Mouse (Mus musculus) forebrain, embryonic 10.5 days (tissue): ENCODE data around the gene Tgif1. TPM values are rescaled to one million over a fixed set of nuclear protein-coding genes. Genes with fewer than 3 reads are reported as not detected.

Experiments
- DNase-seq: peaks from one replicate; pipeline ENCODE4 v3.0.0-alpha.2; 2017; ENCODE audit warnings: low spot score; ENCODE audit errors: extremely low spot score
- H3K27ac ChIP-seq: fragments of 300-500 bp; sonication (generic); 2 replicates; pipeline ENCODE4 v1.5.1; 2016; ENCODE audit warnings: mild to moderate bottlenecking
- H3K27me3 ChIP-seq: fragments of 300-500 bp; sonication (generic); 2 replicates; pipeline ENCODE4 v1.6.1; 2016; ENCODE audit warnings: mild to moderate bottlenecking; ENCODE audit not compliant: poor library complexity, severe bottlenecking
- H3K36me3 ChIP-seq: fragments of 300-500 bp; sonication (generic); replicated peaks from 2 replicates; pipeline ENCODE4 v1.6.1; 2016; ENCODE audit warnings: mild to moderate bottlenecking, moderate library complexity
- H3K4me1 ChIP-seq: fragments of 300-500 bp; sonication (generic); 2 replicates; pipeline ENCODE4 v1.6.1; 2016
- H3K4me3 ChIP-seq: fragments of 300-500 bp; sonication (generic); 2 replicates; pipeline ENCODE4 v1.5.1; 2016; ENCODE audit warnings: mild to moderate bottlenecking, moderate library complexity
- H3K9me3 ChIP-seq: fragments of 300-500 bp; sonication (generic); 2 replicates; pipeline ENCODE4 v1.6.1; 2016; ENCODE audit warnings: mild to moderate bottlenecking, moderate library complexity
- WGBS: fragments of 180-500 bp; shearing (Covaris S2); methylation state at CpG from one replicate; pipeline ENCODE4 v1.1.7; 2016; 5-methylcytosine and 5-hydroxymethylcytosine counted together
- microRNA counts: library from miRNA; unstranded; fragments of <30 nt; microRNA quantifications from one replicate; lab custom pipeline; 2017
- microRNA-seq: library from miRNA; unstranded; fragments of <30 nt; microRNA quantifications from one replicate; pipeline ENCODE4, GENCODE M21; 2017
- polyA plus RNA-seq: library from polyadenylated mRNA; unstranded; fragments of >200 nt; fragmentation: Nextera tagmentation; extraction: Ambion mirVana; gene quantifications from 2 replicates; pipeline ENCODE4 v1.2.1, GENCODE M21; 2016

Gene Tgif1
- polyA plus RNA-seq, 1 experiment from 2014 or later: 89.6 TPM

- 91% methylated on average over 2 of the region's 2 CpGs for WGBS
- Histone ChIP-seq H3K4me3 (no peak overlapping the region), H3K9me3 (no peaks in the 10 kb centered on the region), H3K4me1 (peaks cover 14% of the 10 kb centered on the region), H3K27ac (no peak overlapping the region), H3K36me3 (no peaks in the 10 kb centered on the region), H3K27me3 (peaks cover 21% of the 10 kb centered on the region)
- DNase-seq: no peak
These were observed 46.7 kb downstream of the Tgif1 start for GRCm38 (mm10) chr17:70806600-70806999.

GRCm38 (mm10) chr17:70805866-70806265, 47.5 kb downstream of the Tgif1 start:
- H3K27ac ChIP-seq: no peak overlapping the region
- no peaks in the 10 kb centered on the region for H3K36me3 ChIP-seq
- H3K27me3 ChIP-seq: peaks cover 21% of the 10 kb centered on the region
- peaks cover 13% of the 10 kb centered on the region for H3K4me1 ChIP-seq
- WGBS: 91% methylated on average over 9 of the region's 9 CpGs
- H3K9me3 ChIP-seq: no peaks in the 10 kb centered on the region
- no peak for DNase-seq
- H3K4me3 ChIP-seq: no peak overlapping the region

DNA sequence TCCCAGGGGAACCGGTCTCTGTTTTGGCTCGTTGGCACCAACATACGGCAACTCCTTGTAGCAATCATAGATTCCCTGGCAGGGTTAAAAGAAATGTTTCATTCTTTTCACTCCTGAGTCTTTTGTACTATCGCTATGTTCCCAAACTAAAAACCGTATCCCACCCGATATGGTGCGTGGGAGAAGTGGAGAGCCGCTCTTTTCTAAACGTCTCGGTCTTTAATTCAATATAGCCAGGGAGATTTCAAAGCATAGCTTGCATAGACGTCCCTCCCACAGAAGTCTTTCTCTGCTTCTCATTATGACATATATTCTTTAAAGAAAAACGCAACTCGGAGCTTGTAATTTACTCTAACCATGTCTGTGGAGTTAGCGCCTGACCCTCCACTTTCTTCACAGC, 51.3 kb downstream of the Tgif1 start:
- H3K36me3 ChIP-seq: no peaks in the 10 kb centered on the region
- H3K4me1 ChIP-seq: no peaks in the 10 kb centered on the region
- H3K9me3 ChIP-seq: no peaks in the 10 kb centered on the region
- H3K4me3 ChIP-seq: no peak overlapping the region
- 88% methylated on average over 14 of the region's 14 CpGs for WGBS
- H3K27me3 ChIP-seq: no peaks in the 10 kb centered on the region
- no peak overlapping the region for H3K27ac ChIP-seq
- DNase-seq: no peak

DNA sequence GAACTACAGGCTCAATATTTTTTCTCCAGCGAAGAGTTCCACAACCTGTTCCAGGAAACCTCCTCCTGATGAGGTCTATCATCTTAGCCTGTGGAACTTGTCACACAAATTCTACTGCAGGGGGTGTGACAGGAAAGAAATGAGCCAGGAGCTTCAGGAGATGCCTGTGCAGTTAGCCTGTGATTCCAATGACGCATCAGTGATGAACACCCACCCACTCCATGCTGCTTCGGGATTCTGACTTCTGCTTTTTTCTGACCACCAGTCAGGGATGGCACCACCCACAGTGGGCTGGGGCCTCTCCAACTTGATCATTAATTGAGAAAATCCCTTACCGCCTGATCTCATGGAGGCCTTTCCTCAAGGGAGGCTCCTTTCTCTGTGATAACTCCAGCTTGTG, 54.1 kb downstream of the Tgif1 start:
- no peak overlapping the region for H3K4me3 ChIP-seq
- no peaks in the 10 kb centered on the region for H3K9me3 ChIP-seq
- H3K27ac ChIP-seq: no peak overlapping the region
- peaks cover 10% of the 10 kb centered on the region for H3K4me1 ChIP-seq
- no peak for DNase-seq
- H3K36me3 ChIP-seq: no peaks in the 10 kb centered on the region
- 80% methylated on average over 4 of the region's 4 CpGs for WGBS
- 0 out of 2 replicates have a peak, but pooled peaks cover 6% of the 10 kb centered on the region for H3K27me3 ChIP-seq

DNA sequence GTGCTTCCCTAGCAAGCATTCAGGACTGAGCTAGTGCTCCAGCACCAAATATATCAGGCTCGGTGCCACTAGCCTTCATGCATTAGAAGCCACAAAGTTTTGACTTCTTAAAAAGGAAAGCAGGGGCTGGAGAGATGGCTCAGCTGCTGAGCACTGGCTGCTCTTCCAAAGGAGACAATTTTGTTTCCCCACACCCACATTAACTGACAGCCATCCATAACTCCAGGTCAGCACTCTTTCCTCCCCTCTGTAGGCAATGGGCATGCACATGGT, 55.6 kb downstream of the Tgif1 start:
- DNase-seq: no peak
- WGBS: 95% methylated on average over 1 of the region's 1 CpGs
- Histone ChIP-seq H3K4me1 (peaks cover 17% of the 10 kb centered on the region), H3K36me3 (no peaks in the 10 kb centered on the region), H3K4me3 (no peak overlapping the region), H3K9me3 (no peaks in the 10 kb centered on the region), H3K27ac (no peak overlapping the region), H3K27me3 (0 out of 2 replicates have a peak, but pooled peaks cover 6% of the 10 kb centered on the region)

- Histone ChIP-seq H3K4me3 (no peak overlapping the region), H3K9me3 (no peaks in the 10 kb centered on the region), H3K27ac (no peak overlapping the region), H3K4me1 (peaks cover 17% of the 10 kb centered on the region), H3K27me3 (0 out of 2 replicates have a peak, but pooled peaks cover 6% of the 10 kb centered on the region), H3K36me3 (no peaks in the 10 kb centered on the region)
- WGBS: 90% methylated on average over 8 of the region's 8 CpGs
- DNase-seq: no peak
These were observed 56.2 kb downstream of the Tgif1 start for GRCm38 (mm10) chr17:70796940-70797772.

DNA sequence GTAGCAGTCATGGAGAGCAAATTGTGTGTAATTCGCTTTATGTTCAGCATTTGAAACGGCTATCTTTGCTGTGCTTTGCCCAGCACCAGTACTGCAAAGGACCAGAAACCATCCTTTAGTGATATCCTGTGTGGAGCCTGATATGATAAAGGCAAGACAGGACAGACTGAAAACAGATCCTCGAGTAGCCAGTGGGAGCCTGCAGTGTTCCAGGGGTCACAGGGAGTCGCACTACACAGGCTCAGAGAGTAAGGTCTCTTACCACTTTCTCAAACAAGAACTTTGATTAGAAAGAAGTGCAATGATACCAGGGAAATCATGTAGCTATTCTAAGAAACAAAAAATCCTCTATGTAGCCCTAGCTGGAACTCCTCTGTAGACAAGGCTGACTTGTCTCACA, 58.1 kb downstream of the Tgif1 start:
- Histone ChIP-seq H3K36me3 (no peaks in the 10 kb centered on the region), H3K4me3 (no peak overlapping the region), H3K27me3 (0 out of 2 replicates have a peak, but pooled peaks cover 6% of the 10 kb centered on the region), H3K27ac (no peak overlapping the region), H3K9me3 (no peaks in the 10 kb centered on the region), H3K4me1 (peaks cover 17% of the 10 kb centered on the region)
- WGBS: 72% methylated on average over 4 of the region's 4 CpGs
- no peak for DNase-seq

DNA sequence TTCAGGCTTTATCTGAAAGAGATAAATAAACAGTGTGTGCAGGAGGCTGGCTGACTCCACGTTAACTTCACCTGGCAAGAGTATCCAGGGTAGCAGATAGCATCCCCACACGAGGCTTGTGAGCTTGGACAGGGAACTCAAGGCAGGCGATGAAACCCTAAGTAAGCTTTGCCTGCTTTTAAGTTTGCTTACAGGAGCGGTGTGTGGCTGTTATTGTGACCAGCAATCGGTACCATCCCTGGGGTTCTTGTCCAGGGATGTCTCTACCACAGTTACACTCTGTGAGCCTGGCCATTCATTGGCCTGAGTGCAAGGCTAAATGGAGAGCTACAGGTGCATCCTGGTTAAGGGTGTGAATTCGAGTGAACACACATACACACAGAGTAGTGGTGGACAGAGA, 58.6 kb downstream of the Tgif1 start:
- no peak for DNase-seq
- peaks cover 17% of the 10 kb centered on the region for H3K4me1 ChIP-seq
- 55% methylated on average over 6 of the region's 6 CpGs for WGBS
- H3K4me3 ChIP-seq: no peak overlapping the region
- H3K9me3 ChIP-seq: no peaks in the 10 kb centered on the region
- H3K27me3 ChIP-seq: 0 out of 2 replicates have a peak, but pooled peaks cover 6% of the 10 kb centered on the region
- H3K36me3 ChIP-seq: no peaks in the 10 kb centered on the region
- peak overlapping the region; percentile 67 for H3K27ac ChIP-seq

DNA sequence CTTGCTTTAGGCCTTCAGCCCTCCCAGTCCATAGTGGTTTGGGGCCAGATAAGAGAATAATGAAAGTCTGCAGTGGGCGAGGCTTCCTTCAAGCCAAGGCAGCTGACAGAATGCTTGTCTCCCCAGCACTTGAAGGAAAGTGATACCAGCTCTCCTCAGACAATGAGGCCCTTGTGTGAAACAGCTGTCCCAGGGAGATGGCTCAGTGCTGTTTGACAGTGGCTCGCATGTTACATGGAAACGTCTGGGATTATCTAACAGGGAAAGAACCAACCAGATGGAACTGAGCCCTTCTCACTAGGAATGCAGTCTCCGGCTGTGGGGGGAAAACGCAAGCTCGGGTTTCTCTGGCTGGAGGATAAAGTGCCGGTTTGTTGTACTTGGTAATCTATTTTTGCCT, 59.1 kb downstream of the Tgif1 start:
- DNase-seq: peak; percentile 47
- WGBS: 13% methylated on average over 7 of the region's 7 CpGs
- H3K4me3 ChIP-seq: no peak overlapping the region
- H3K27me3 ChIP-seq: 0 out of 2 replicates have a peak, but pooled peaks cover 6% of the 10 kb centered on the region
- peak overlapping the region; percentile 67 for H3K27ac ChIP-seq
- H3K9me3 ChIP-seq: no peaks in the 10 kb centered on the region
- H3K36me3 ChIP-seq: no peaks in the 10 kb centered on the region
- peaks cover 17% of the 10 kb centered on the region for H3K4me1 ChIP-seq

MicroRNAs within 50 kb of the gene (microRNA counts, 519-probe panel; counts per million panel counts)
- microRNA mmu-miR-1195 (lab: Ali Mortazavi, UCI): 341 counts per million, percentile 65 among the panel's probes with 10 or more counts

Small RNA genes within 50 kb of the gene (microRNA-seq; reads per million reads assigned to microRNA genes)
- gene Mir1195: not detected

Other genes with a start within 250 kb of the Tgif1 start
- 1.6 and 2.2 TPM in 2 replicates for gene Myom1, start 149.1 kb upstream of the Tgif1 start, polyA plus RNA-seq
- gene Myl12a, start 149.3 kb upstream of the Tgif1 start, polyA plus RNA-seq: 408 and 417 TPM in 2 replicates